ENCODE assay signal across 10 mouse cellular contexts in genomic region chr19:4719351-4719764, GRCm38 (mm10). TPM values are rescaled to one million over a fixed set of nuclear protein-coding genes. Genes with fewer than 3 reads are reported as not detected.
A peak's percentile ranks its signal among the peaks of the same experiment; 100 is the strongest.
DNase-seq lines count a peak whose midpoint lies in the region; ATAC-seq and TF ChIP-seq lines count a peak whose summit lies in the region.
"Had no signal": no experiment of that assay in that cellular context is flagged by ENCODE, and none has a peak within 500 bp of the region (broad histone marks: within the 10 kb centered on the region; RNA-seq: fewer than 3 reads in every experiment).

No protein-coding gene starts in this region.

- POLR2A ChIA-PET in Patski (lab: Charles Lee) = interaction anchor here (0.9 kb wide), 1 partner anchor 11 kb away, joined by 5 read pairs; no protein-coding TSS in a partner anchor

- peak; percentile 49 for ATAC-seq in Patski
- ATAC-seq in kidney, embryonic 14.5 days (ENCODE audit: low FRiP score, low TSS enrichment) = peak; percentile 91
- ATAC-seq in lung, embryonic 14.5 days (ENCODE audit: insufficient read depth) = peak; percentile 71
- ATAC-seq in midbrain, postnatal 0 days (ENCODE audit: low FRiP score) = no peak
- no peak for ATAC-seq in activated CD4-positive, CD25-positive, alpha-beta regulatory T cell, adult 4 months

- WGBS in kidney, embryonic 14.5 days = 7% methylated on average over 5 of the region's 5 CpGs
- 25% methylated on average over 5 of the region's 5 CpGs for WGBS in lung, embryonic 14.5 days
- WGBS in midbrain, postnatal 0 days = 23% methylated on average over 5 of the region's 5 CpGs

- CTCF ChIA-PET in Patski (lab: Charles Lee) = interaction anchor here (1.5 to 1.7 kb wide), 2 partner anchors 9 to 93 kb away, joined by 4 read pairs; partner anchors contain the start of gene Sptbn2

- peaks cover 15% of the 10 kb centered on the region for H3K4me1 ChIP-seq in kidney, embryonic 14.5 days (ENCODE audit: control insufficient read depth, insufficient read depth, low read length)
- H3K4me1 ChIP-seq in lung, embryonic 14.5 days (ENCODE audit: insufficient read depth) = no peaks in the 10 kb centered on the region; the same call in 1 of the 2 replicates
- H3K4me1 ChIP-seq in midbrain, postnatal 0 days (ENCODE audit: insufficient read depth, low read length) = no peaks in the 10 kb centered on the region

- H3K27ac ChIP-seq in kidney, embryonic 14.5 days (ENCODE audit: low read depth, low read length) = no peak overlapping the region
- H3K27ac ChIP-seq in lung, embryonic 14.5 days (ENCODE audit: low read depth) = no peak overlapping the region
- H3K27ac ChIP-seq in midbrain, postnatal 0 days (ENCODE audit: low read depth, low read length) = no peak overlapping the region

- H3K9me3 ChIP-seq in kidney, embryonic 14.5 days (ENCODE audit: control insufficient read depth, low read length) = no peaks in the 10 kb centered on the region
- H3K9me3 ChIP-seq in lung, embryonic 14.5 days (ENCODE audit: low read depth, low read length) = no peaks in the 10 kb centered on the region
- no peaks in the 10 kb centered on the region for H3K9me3 ChIP-seq in midbrain, postnatal 0 days (ENCODE audit: low read length)

- no peak overlapping the region for H3K4me3 ChIP-seq in kidney, embryonic 14.5 days (ENCODE audit: low read length)
- H3K4me3 ChIP-seq in lung, embryonic 14.5 days (ENCODE audit: low read depth, low read length) = no peak overlapping the region
- H3K4me3 ChIP-seq in midbrain, postnatal 0 days (ENCODE audit: low read depth, low read length) = no peak overlapping the region

- peak; percentile 52 for DNase-seq in embryo, embryonic 9.5 days (ENCODE audit: extremely low spot score)
- DNase-seq in embryo, embryonic 10.5 days (ENCODE audit: low spot score) = no peak
- DNase-seq in Patski (ENCODE audit: low read depth, low spot score) = peak; percentile 46
- DNase-seq in lung, embryonic 14.5 days = peak; percentile 15
- DNase-seq in midbrain, postnatal 0 days (ENCODE audit: low spot score) = no peak
- no peak for DNase-seq in layer of hippocampus, adult 8-10 months (ENCODE audit: low spot score in 2 of 2)
- DNase-seq: cerebellum, postnatal 14 days; retina, postnatal 1 day had no signal

- H3K9ac ChIP-seq in kidney, embryonic 14.5 days (ENCODE audit: low read depth, low read length) = no peak overlapping the region
- no peak overlapping the region for H3K9ac ChIP-seq in lung, embryonic 14.5 days
- H3K9ac ChIP-seq in midbrain, postnatal 0 days (replicated peaks; ENCODE audit: low read length, poor library complexity, severe bottlenecking) = no peak overlapping the region

- in situ Hi-C loops in Patski (cut with MboI; ENCODE audit: low pct_unique_long_range_greater_than_20kb) = no loop called here

- no peaks in the 10 kb centered on the region for H3K36me3 ChIP-seq in kidney, embryonic 14.5 days (ENCODE audit: control insufficient read depth, insufficient read depth, low read length)
- H3K36me3 ChIP-seq in lung, embryonic 14.5 days (ENCODE audit: insufficient read depth) = no peaks in the 10 kb centered on the region
- peaks cover 22% of the 10 kb centered on the region for H3K36me3 ChIP-seq in midbrain, postnatal 0 days (ENCODE audit: insufficient read depth, low read length)

- peak overlapping the region; percentile 12; the same call in 1 of the 2 replicates for H3K4me2 ChIP-seq in kidney, embryonic 14.5 days (replicated peaks; ENCODE audit: low read depth, low read length)
- H3K4me2 ChIP-seq in lung, embryonic 14.5 days = 0 out of 2 replicates have a peak overlapping the region, but pooled peaks have one; percentile 12
- no peak overlapping the region for H3K4me2 ChIP-seq in midbrain, postnatal 0 days (ENCODE audit: low read depth, low read length, poor library complexity, severe bottlenecking)

- TF ChIP-seq CTCF in Patski (IDR thresholded peaks at IDR 0.05) = no peak
- no peak for TF ChIP-seq CTCF in lung, embryonic 14.5 days (IDR thresholded peaks at IDR 0.05; ENCODE audit: low read depth)
- no peak for TF ChIP-seq CTCF in midbrain, postnatal 0 days (IDR thresholded peaks at IDR 0.05)

- H3K27me3 ChIP-seq in Patski = no peaks in the 10 kb centered on the region
- peaks cover 7% of the 10 kb centered on the region; the same call in 1 of the 2 replicates for H3K27me3 ChIP-seq in kidney, embryonic 14.5 days (ENCODE audit: control insufficient read depth, insufficient read depth, low read length)
- H3K27me3 ChIP-seq in lung, embryonic 14.5 days (ENCODE audit: insufficient read depth, low read length) = peaks cover 7% of the 10 kb centered on the region
- no peaks in the 10 kb centered on the region for H3K27me3 ChIP-seq in midbrain, postnatal 0 days (ENCODE audit: insufficient read depth, low read length)

RNA-seq across cellular contexts. Expression of gene Sptbn2, which starts 8.4 kb away (rescaled TPM):
- polyA plus RNA-seq in Patski (2021) = 1.0 TPM
- polyA plus RNA-seq in kidney, embryonic 14.5 days (2014; fragmentation: Nextera tagmentation; extraction: Ambion mirVana) = 1.8 and 2.9 TPM in 2 replicates
- 1.3 and 1.4 TPM in 2 replicates for polyA plus RNA-seq in lung, embryonic 14.5 days (2014; fragmentation: Nextera tagmentation; extraction: Ambion mirVana)
- total RNA-seq in midbrain, postnatal 0 days (2014; rRNA removed) = 138 and 154 TPM in 2 replicates
- polyA plus RNA-seq in midbrain, postnatal 0 days (2015; fragmentation: Nextera tagmentation; extraction: Ambion mirVana) = 18.9 and 19.7 TPM in 2 replicates
- polyA plus RNA-seq in activated CD4-positive, CD25-positive, alpha-beta regulatory T cell, adult 4 months (2017; shearing (Covaris generic)) = under 1 TPM; 0.11 to 0.17 TPM
- 100 to 1,000 TPM; 475 to 555 (median 513) TPM for total RNA-seq in layer of hippocampus, adult 8-10 months (2022)

RNA-seq across cellular contexts. Expression of gene Gm960, which starts 20.9 kb away (rescaled TPM):
- 2.5 TPM for polyA plus RNA-seq in Patski (2021)
- 3.4 and 5.2 TPM in 2 replicates for polyA plus RNA-seq in kidney, embryonic 14.5 days (2014; fragmentation: Nextera tagmentation; extraction: Ambion mirVana)
- 2.3 and 2.9 TPM in 2 replicates for polyA plus RNA-seq in lung, embryonic 14.5 days (2014; fragmentation: Nextera tagmentation; extraction: Ambion mirVana)
- 0.99 and 3.0 TPM in 2 replicates for total RNA-seq in midbrain, postnatal 0 days (2014; rRNA removed)
- 5.9 and 6.4 TPM in 2 replicates for polyA plus RNA-seq in midbrain, postnatal 0 days (2015; fragmentation: Nextera tagmentation; extraction: Ambion mirVana)
- polyA plus RNA-seq in activated CD4-positive, CD25-positive, alpha-beta regulatory T cell, adult 4 months (2017; shearing (Covaris generic)) = not detected
- 1 to 10 TPM; 1.2 to 2.0 (median 1.8) TPM for total RNA-seq in layer of hippocampus, adult 8-10 months (2022)

RNA-seq across cellular contexts. Expression of gene Rbm4b, which starts 36.9 kb away (rescaled TPM):
- polyA plus RNA-seq in Patski (2021) = 19.3 TPM
- 69.2 and 79.8 TPM in 2 replicates for polyA plus RNA-seq in kidney, embryonic 14.5 days (2014; fragmentation: Nextera tagmentation; extraction: Ambion mirVana)
- 54.4 and 65.1 TPM in 2 replicates for polyA plus RNA-seq in lung, embryonic 14.5 days (2014; fragmentation: Nextera tagmentation; extraction: Ambion mirVana)
- total RNA-seq in midbrain, postnatal 0 days (2014; rRNA removed) = 63.2 and 89.1 TPM in 2 replicates
- polyA plus RNA-seq in midbrain, postnatal 0 days (2015; fragmentation: Nextera tagmentation; extraction: Ambion mirVana) = 88.6 and 89.7 TPM in 2 replicates
- polyA plus RNA-seq in activated CD4-positive, CD25-positive, alpha-beta regulatory T cell, adult 4 months (2017; shearing (Covaris generic)) = 100 to 1,000 TPM in 1 of 2 experiments, 10 to 100 TPM in 1; 87.2 to 107 TPM
- total RNA-seq in layer of hippocampus, adult 8-10 months (2022) = 10 to 100 TPM; 14.6 to 20.0 (median 17.2) TPM

Comparison
In these comparisons a context has a peak if more than half of its experiments do, and no peak if none do; other contexts are left out.
1. DNase-seq: peak in embryo, embryonic 9.5 days (single experiment), Patski (single experiment) and lung, embryonic 14.5 days (single experiment); none in embryo, embryonic 10.5 days (single experiment), midbrain, postnatal 0 days (single experiment) and layer of hippocampus, adult 8-10 months (0 of 2).
2. ATAC-seq: peak in Patski (single experiment), kidney, embryonic 14.5 days (single experiment) and lung, embryonic 14.5 days (single experiment); none in midbrain, postnatal 0 days (single experiment) and activated CD4-positive, CD25-positive, alpha-beta regulatory T cell, adult 4 months (single experiment).